Mouse (Mus musculus): Measurements from ENCODE around the gene Lysmd4.

Gene Lysmd4

DNA sequence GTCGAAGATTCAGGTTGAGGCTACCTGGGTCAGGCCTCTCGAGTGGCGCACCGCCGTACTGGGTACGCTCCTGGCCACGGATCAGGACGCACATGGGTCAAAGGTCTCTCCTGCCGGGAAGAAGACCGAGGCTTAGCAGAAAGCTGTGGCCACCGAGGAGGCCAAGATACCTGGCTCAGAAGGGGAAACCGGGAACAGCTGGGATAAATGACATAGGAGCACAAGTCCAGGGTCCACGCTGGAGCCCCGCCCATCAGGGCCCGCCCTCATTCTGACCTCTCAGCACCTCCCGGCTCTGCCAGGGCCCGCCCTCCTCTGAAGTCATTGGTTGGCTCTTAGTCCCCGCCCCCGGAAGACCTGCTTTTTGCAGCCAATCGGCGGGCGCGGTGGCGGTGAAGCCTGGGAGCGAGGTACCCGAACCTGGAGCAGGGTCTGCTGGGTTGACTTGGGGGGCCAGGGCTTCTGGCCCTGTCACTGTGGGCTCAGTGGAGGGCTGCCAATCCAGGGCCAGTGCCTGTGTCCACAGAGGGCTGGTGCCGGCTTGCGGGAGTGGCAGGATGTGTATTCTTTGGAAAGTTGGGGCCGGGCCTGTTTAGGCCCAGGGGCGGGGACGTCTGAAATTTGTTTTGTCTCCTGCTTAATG, at the start of gene Lysmd4:
Lysmd4 (plus strand) TSS at position 325 of the 643 bp plus-strand sequence.
- peak; percentile 94 for DNase-seq (ENCODE audit: low read depth)

DNA sequence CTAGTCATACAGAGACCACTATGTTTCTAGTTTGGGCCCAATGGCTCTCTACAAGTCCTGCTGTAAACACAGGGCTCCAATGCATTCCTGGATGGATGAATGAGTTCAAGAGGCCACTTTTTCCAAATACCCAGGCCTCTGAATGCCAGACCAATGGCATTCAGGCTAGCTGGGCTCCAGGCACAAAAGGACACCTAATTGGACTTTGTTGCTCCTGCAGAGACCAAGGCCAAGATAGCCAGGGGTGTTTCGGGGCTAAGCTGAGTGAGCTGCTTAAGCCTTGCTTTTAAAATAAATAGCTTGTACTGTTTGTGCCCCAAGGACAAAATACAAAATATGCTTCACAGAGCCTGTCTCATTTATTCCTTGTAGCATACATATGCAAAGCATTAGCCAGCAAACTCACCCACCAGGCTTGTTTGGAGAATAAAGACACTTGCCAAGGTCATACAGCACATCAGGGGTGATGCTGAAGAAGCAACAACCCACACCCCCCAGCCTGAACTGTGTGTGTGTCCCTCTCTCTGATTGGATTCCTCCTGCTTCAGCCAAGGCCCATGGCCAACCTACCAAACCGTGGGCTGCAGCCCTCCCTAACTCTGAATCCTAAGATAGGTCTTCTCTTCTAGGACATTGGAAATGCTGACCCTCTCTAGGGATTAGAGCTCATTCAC, 48.7 kb upstream of the Lysmd4 start:
- DNase-seq (ENCODE audit: low read depth), result no peak

DNA sequence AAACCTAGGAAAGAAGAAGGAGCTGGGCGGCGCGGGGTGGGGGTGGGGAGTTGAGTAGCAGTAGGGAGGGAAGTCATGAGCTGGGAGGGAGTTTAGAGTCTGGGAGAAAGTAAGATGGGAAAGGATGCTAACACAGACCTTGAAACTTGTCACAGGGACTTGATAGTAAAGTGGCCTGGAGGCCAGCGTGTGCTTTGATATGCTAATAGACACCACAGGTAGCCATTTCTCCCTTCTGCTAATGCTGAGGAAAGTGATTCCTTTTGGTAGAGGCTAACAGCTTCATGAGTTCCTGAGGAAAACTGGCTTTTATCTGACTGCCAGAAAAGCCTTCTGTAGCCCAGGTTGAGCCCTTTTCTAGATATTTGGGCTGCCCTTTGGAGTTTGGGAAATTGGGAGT, 38.6 kb upstream of the Lysmd4 start:
- DNase-seq (ENCODE audit: low read depth), result no peak

DNA sequence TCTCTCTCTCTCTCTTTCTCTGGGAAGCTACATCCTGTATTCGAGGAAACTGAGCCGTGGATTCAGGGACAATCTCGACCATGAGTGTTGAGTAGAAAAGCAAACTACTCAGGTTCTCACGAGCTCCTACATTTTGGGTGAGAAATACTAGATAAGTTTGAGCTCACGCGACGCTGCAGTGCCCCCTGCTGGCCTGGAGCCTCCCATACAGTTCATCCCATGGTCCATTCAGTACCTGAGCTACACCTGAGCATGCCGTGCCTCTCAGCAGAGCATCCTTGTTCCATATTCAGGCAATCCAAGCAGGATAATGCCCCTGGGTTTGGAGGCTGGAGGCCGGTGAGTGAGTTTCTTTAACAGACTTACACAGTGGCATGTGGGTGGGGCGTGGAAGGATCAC, 22.9 kb upstream of the Lysmd4 start:
- peak; percentile 74 for DNase-seq (ENCODE audit: low read depth)

DNA sequence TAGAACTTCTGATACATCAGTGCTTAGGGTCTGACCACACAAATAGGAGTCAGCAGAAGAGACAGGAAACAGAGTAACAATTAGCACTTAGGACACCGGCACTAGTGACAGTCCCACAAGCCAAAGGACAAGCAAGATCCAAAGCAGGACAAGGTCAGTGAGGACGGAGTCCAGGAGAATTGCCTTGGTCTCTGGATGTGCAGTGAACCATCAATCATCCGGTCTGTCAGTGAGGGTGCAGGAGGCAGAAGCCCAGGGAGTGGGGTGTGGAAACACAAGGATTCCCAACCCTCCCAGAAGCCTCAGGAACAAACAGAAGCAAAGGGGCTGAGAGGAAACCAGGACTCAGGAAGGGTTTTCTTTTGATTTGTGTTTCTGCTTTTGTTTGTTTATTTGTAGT, 18.7 kb upstream of the Lysmd4 start:
- DNase-seq (ENCODE audit: low read depth), result no peak

DNA sequence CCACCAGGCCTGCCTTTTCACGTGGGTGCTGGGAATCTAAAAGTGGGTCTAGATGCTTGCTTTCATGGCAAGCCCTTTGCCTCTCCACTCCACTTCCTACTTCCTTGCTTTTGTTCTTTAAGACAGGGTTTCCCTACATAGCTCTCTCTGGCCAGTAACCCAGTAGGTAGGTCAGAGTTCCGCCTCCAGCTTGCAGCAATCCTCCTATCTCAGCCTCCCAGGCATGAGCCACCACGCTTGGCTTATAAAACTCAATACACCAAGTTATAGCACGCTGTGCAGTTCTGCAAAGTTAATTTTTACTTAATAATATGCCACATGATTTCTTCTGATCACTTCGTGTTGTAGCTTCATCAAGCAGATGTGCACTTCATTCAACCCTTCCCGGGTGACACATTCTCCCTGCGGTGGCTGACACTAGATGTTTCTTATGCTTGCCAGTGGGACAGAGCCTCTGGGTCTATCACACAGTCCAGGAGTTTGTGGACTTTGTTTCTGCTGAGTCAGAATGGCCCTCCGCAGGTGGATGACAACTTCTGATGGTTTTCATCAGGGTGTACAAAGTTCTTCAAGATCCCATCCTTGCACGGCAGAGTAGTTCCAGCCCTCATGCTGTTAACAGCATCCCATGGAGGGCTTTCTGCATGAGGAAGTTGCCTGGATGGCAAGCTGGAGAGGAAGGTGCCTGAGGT, 16.5 kb upstream of the Lysmd4 start:
- no peak for DNase-seq (ENCODE audit: low read depth)

DNA sequence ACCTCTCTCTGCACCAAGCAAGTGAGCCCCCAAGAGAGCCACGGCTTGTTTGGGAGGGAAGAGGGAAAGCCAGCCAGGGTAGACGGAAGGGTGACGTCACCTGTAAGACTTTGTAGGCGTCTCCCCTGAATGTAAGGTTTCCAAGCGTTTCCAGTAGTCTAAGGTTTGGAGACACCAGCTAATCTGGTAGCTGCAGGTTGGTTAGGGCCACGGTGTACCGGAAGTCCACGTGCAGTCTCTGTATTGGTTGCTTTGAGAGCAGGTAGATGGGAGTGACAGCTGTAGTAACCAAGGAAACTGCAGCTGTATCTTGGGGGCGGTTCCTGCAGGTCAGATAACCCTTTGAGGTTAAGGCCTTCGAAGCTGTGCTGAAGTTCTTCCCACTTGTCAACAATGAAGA, 15.8 kb upstream of the Lysmd4 start:
- DNase-seq (ENCODE audit: low read depth), result no peak

DNA sequence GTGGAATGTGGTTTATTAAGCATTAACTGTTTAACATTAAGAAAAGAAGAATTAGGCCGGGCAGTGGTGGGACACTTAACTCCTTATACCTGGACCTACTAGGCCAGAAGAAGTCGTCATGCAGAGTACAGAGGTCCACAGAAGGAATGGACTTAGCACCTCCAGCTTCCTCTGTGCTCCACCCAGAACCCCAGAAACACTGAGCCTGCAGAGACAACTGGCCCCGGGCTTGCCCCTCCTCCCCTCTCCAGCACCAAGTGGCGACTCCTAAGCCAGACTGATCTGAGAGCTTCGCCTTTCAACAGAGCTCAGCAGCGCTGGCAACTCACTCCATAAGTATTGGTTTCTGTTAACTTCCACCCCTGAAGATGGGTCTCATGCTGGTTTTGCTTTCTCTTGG, 14.6 kb upstream of the Lysmd4 start:
- no peak for DNase-seq (ENCODE audit: low read depth)

DNA sequence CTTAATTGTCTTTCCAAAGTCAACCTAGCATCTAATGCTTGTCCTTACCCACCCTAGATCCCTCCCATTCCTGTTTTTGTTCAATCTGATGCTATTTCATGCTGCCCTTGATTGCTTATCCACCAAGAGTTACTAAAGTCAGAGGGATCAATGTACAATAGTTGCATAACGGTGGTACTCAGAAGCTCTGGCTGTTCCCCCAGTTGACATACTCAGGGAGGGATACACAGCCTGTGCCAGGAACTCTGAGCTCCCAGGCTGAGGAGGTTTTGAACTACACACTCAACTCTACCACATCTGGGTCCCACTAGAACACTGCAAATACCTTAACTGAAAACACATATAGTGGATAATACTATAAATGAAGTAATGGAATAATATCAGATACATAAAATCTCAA, 14.0 kb upstream of the Lysmd4 start:
- no peak for DNase-seq (ENCODE audit: low read depth)

DNA sequence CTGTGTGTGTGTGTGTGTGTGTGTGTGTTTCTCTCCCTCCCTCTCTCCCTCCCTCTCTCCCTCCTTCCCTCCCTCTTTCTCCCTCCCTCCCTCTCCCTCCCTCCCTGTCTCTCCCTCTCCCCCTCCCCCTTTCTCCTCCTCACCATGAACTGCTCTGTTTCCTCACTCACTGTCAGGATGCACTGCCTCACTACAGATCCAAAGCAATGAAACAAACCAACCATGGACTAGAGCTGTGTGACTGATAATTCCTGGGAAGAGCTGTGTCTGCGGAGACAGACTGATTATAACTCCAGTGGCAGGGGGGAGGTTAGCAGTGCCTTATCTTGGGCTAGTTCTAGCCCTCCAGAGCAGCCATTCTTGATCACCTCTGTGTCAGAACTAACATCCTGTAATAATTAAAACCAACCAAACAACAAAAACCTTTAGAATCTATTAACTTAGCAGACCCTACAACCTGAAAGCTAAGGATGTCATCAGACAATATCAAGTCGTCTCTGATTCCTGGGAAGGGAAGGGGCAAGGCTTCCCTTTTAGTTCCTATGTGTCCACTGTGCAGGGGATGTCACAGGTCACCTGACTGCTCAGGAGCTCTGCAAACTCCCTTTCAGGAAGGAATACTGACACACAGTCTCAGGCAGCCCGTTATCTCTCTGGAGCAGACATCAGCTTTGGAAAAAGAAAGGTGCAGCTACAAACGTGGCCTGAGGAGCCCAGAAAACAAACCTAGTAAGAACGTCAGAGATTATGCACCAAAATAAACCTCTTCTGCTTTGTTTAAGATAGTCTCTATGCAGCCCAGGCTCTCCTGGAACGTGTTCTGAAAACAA, 12.1 kb upstream of the Lysmd4 start:
- no peak for DNase-seq (ENCODE audit: low read depth)

DNA sequence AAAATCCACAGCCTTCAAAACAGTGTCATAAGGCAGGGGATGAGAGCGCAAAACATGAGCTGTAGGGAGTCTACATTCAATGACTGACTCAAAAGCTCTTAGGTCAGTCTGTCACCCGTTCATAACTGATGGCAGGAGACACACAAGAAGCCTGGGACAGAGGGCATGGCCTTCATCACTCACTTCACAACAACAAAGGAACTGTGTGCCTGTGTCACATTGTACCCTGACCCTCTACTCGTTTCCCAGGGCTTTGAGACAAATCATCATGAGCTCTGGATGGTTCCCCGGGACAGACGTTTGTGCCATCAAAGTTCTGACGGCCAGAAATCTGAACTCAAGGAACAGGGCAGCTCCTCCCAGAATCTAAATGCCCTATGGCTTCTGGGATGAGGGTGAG, 11.0 kb upstream of the Lysmd4 start:
- no peak for DNase-seq (ENCODE audit: low read depth)

DNA sequence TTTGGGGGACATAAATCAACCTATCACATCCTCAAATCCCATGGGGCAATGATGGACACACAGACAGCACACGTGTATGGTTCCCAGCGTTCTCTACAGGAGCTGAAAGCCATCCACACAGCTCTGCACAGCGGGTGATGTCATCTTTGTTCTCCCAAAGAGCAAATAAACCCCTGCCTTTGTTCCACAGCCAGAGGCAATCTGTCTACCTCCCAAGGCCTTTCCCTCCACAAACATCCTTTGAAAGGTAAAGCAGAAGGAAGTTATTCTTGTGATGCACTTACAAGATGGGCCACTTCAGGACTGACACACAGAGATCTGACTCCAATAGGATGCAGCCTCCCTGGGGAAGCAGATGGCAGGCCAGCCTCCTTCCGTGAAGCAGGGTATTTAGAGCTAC, 10.4 kb upstream of the Lysmd4 start:
- DNase-seq (ENCODE audit: low read depth), result no peak

DNA sequence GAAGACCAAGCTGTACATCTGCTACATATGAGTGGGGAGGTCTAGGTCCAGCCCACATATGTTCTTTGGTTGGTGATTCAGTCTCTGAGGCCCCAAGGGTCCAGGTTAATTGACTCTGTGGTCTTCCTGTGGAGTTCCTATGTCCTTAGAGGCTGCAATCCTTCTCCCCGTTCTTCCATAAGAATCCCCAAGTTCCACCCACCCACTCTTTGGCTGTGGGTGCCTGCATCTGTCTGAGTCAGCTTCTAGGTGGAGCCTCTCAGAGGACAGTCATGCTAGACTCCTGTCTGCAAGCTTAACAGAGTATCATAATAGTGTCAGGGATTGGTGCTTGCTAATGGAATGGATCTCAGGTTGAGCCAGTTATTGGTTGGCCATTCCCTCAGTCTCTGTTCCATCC, 8.8 kb upstream of the Lysmd4 start:
- DNase-seq (ENCODE audit: low read depth), result no peak

DNA sequence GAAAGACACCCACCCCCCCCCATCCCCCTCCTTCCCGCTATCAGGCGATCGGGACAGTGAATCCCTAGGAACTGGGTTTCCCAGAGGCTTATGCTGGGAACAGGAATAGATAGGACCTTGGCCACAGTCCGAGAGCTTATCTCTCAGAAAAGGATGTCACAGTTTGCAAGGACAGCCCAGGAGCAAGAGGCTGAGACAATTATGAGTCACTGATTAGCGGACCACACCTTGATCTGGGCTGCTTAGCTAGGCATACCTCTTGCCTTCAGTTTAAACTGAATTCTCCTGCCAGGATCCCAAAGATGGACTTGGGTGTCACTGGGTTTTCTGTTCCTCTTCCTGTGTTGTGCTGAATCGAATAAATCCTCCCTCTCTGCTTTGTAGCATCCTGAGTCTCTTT, 6.0 kb upstream of the Lysmd4 start:
- no peak for DNase-seq (ENCODE audit: low read depth)

DNA sequence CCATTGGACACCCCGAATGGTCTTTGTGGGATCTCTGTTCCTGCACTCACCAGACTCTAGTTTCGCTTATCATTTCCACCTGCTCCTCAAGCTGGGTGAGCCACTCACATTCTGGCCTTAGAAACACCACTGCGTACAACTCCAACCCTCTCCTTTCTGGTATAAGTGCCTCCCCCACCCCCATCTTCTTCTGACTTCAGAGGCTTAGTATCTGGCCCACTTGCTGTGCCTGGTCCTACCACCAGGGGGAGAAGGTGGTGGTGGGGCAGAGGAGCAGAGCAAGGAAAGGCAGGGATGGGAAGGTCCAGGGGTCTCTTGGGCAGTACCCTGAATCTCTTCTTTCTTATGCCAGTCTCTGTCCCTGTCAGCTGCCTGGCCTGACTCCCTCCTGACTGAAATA, 5.3 kb upstream of the Lysmd4 start:
- peak; percentile 80 for DNase-seq (ENCODE audit: low read depth)

DNA sequence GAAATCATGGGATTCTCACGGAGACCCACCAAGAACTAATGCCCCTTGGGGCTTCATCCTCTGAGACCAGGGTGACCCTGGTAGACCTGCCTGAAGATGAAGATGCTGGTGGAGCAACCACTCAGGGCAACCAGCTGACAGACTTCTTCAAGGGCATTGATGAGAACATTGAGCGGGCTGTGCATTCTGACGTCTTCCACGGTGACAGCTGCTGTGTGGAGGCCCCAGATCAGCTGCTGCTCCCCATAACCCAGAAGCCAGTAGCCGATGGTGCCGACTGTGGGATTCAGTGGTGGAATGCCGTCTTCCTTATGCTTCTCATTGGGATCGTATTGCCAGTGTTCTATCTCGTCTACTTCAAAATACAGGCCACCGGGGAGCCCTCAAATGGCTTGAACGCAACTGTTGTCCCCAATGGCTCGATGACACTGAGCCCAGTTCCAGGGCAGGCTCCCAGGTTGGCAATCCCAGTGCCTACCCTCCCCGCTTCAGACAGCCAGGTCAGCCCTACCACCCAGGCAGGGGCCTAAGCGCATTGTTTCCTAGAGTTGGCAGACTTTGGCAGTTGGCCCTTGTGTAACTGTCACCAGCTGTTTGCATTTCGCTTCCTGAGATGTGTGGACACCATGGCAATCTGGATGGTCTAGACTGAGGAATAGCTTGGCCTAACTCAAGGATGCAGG, 3.7 kb downstream of the Lysmd4 start:
- DNase-seq (ENCODE audit: low read depth), result no peak

DNA sequence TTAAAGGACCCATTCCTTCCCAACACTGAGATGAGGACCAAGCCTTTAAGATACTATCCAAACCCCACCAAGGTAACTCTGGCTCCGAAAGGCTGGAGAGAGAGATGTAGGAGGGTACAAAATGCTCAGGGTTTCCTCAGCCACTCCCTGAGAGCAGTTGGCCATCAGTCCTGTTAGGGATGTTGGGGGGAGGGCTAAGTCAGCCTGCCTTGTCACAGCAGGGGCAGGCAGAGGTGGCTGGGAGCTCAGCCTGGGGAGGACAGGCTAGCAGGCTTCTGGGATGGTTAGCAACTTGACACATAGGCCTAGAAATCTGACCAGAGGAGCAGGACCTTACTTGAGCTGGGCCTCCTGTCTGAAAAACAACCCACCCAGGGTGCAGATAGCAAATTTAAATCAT, 5.2 kb downstream of the Lysmd4 start:
- no peak for DNase-seq (ENCODE audit: low read depth)

DNA sequence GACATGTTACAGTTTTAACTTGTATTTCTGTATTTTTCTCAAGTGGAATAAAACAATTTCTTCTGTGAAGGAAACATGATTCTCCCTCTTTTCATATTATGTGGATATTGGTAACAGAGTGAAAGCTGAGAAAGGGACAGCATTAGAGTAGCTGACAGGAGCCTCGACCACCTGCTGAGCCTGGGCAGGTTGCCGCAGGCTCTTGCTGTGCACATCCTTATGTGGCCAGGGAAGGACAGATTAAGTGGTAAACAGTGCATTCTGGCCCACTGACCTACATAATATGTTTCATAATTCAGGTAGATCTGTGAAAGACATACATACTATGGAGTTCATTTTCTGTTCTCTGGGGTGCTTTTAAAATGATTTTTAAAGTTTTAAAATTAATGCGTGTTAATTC, 6.0 kb downstream of the Lysmd4 start:
- DNase-seq (ENCODE audit: low read depth), result no peak

DNA sequence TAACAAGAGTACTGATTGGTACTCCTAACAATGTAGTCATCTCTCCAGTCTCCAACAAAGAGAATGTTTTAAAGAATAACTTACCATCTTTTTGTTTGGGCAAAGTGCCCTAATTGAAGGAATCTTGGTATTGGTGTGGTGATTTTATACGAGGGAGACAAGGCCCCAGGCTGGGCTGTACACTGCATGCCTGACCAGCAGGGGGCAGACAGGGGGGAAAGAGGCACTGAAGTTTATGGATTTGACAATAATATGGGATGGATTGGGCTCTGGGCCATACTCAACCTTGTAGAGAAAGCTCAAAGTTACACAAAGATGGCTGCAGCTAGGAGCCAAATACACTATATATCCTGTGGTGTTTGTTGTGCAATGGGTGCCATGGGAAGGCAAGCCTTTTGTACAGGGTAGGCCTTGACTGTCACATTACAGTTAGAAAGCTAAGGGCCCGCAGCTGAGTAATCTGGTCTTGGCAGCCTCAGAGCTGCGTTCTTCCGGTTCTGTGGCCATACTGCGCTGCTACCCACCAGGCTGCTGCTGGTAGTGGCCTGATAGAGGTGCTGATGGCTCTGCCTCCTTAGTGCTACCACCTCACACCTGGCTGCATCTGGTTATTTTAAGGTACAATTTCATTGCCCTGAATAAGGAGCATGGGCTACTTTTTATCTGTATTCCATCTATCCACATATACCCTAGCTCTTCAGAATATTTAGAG, 6.7 kb downstream of the Lysmd4 start:
- DNase-seq (ENCODE audit: low read depth), result peak; percentile 63

DNA sequence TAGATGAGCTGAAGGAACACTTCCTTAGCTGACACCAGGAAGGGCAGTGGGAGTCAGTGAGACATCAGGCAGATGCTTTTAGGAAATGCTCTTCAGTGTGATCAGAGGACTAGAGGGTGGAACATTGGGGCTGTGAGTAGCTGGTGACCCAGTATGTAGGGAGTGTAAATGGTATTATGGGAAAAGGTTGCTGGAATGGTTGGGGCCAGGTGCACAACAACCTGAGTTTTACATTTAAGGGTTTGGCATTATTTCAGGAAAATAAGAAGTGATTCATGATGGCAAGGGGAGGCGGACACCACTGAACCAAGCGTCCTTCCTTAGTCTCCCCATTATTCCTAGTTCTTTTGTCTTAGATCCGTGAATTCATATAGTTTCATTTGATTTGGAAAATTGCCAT, 7.4 kb downstream of the Lysmd4 start:
- DNase-seq (ENCODE audit: low read depth), result no peak

DNA sequence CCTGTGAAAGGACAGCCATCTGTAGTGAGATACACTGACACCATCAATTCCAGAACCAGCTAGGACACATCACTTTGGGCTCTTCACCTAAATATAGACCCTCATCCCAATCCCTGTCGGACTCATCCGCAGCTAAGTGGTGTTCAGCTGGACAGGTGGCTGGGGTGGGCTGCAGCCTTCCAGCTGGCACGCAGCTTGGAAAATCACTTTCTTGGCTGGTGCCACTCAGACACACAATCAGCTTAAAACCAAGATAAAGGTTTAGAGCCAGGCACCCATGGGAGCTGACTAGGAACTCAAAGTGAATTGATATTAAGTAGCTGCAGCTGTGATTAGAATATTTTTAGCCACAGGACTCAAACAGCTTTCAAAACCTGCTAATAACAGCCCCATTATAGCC, 7.9 kb downstream of the Lysmd4 start:
- no peak for DNase-seq (ENCODE audit: low read depth)
